Mouse (Mus musculus) liver, embryonic 16.5 days (tissue): Measurements from ENCODE around the gene Tbc1d21. TPM values are rescaled to one million over a fixed set of nuclear protein-coding genes. Genes with fewer than 3 reads are reported as not detected.
A peak's percentile ranks its signal among the peaks of the same experiment; 100 is the strongest.

ENCODE experiments used
- ATAC-seq: fragments of 200-750 bp; cut with Nextera tagmentation; 2 replicates; pipeline ENCODE4 v1.8.0; 2017; ENCODE audit warnings: low read depth, mild to moderate bottlenecking, moderate number of reproducible peaks, moderate library complexity
- H3K27ac ChIP-seq: fragments of 300-500 bp; sonication (generic); 2 replicates; pipeline ENCODE4 v1.5.1; 2014; ENCODE audit warnings: mild to moderate bottlenecking, low read length
- H3K27me3 ChIP-seq: fragments of 300-500 bp; sonication (generic); 2 replicates; pipeline ENCODE4 v1.6.1; 2014; ENCODE audit warnings: low read depth, low read length, mixed read lengths; ENCODE audit not compliant: control insufficient read depth, insufficient read depth
- H3K36me3 ChIP-seq: fragments of 300-500 bp; sonication (generic); 2 replicates; pipeline ENCODE4 v1.6.1; 2014; ENCODE audit warnings: mild to moderate bottlenecking; ENCODE audit not compliant: control insufficient read depth, insufficient read depth
- H3K4me1 ChIP-seq: fragments of 300-500 bp; sonication (generic); 2 replicates; pipeline ENCODE4 v1.6.1; 2014; ENCODE audit warnings: low read depth, low read length, mixed read lengths; ENCODE audit not compliant: control insufficient read depth
- H3K4me2 ChIP-seq: fragments of 300-500 bp; sonication (generic); 2 replicates; pipeline ENCODE4 v1.6.1; 2014; ENCODE audit warnings: low read depth, low read length, mixed read lengths
- H3K4me3 ChIP-seq: fragments of 300-500 bp; sonication (generic); 2 replicates; pipeline ENCODE4 v1.5.1; 2014; ENCODE audit warnings: low read depth, mild to moderate bottlenecking, low read length
- H3K9ac ChIP-seq: fragments of 300-500 bp; sonication (generic); 2 replicates; pipeline ENCODE4 v1.6.1; 2014; ENCODE audit warnings: low read depth, low read length
- H3K9me3 ChIP-seq: fragments of 300-500 bp; sonication (generic); replicated peaks from 2 replicates; pipeline ENCODE4 v1.6.1; 2016; ENCODE audit warnings: low read length; ENCODE audit not compliant: control insufficient read depth
- WGBS: fragments of 180-500 bp; shearing (Covaris S2); extraction: QIAGEN DNeasy Blood & Tissue Kit; methylation state at CpG from one replicate; pipeline ENCODE4 v1.1.7; 2014; ENCODE audit not compliant: insufficient replicate concordance; 5-methylcytosine and 5-hydroxymethylcytosine counted together
- polyA plus RNA-seq: library from polyadenylated mRNA; unstranded; fragments of >200 nt; fragmentation: Nextera tagmentation; extraction: Ambion mirVana; gene quantifications from 2 replicates; pipeline ENCODE4 v1.2.1, GENCODE M21; 2015

Tbc1d21 gene
- polyA plus RNA-seq, 1 experiment from 2014 or later = not detected

DNA sequence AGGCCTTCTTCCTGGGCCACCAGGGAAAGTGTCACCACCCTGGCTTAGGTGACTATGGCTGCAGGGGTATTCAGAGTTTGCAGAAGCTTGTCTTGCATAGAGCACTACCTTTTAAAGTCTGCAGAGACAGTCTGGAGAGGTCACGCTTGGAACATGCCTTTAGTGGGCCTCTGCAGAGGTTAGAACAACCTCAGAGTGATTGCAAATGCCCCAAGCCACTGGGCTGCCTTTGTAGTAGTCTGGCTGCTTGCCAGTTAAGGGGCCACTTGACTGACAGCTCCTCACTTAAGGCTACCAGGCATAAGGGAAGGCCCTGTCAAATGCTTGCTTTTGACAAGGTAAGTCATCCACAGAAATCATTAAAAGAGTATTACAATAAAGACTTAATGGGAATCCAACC lies 42.9 kb downstream of the Tbc1d21 start:
- no peak overlapping the region for H3K27ac ChIP-seq
- 50% methylated on average over 1 of the region's 1 CpGs for WGBS
- H3K27me3 ChIP-seq = no peaks in the 10 kb centered on the region
- no peak overlapping the region for H3K4me2 ChIP-seq
- no peak overlapping the region for H3K9ac ChIP-seq
- no peaks in the 10 kb centered on the region for H3K4me1 ChIP-seq
- H3K36me3 ChIP-seq = no peaks in the 10 kb centered on the region
- no peaks in the 10 kb centered on the region for H3K9me3 ChIP-seq
- no peak for ATAC-seq
- H3K4me3 ChIP-seq = no peak overlapping the region

DNA sequence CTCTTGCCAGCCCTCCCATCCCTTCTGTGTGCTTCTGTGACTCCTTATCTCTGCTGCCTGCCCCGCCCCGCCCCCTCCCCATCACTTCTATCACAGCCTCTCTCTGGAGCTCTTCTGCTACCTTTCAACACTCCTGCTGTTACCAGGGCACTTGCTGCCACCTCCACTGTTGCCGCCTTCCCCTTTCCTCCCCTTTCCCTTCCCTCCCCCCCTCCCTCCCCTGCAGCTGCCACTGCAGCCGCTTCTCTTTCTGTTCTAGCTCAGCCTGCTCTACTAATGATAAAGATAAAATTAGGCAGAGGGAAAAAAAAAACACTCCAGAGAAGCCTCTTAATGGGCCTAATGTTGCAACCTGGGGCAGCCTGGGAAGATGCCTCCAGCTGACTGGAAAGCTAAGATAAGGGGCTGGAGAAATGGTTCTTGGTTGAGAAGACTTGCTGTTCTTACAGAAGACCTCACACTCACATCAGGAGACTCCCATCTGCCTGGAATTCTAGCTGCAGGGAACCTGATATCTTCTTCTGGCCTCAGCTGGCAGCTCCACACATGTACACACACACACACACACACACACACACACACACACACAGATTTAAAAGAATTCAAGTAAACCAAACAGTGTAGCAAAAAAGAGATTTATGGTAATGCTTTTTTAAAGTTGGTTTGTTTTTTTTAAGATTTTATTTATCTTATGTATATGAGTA lies 43.6 kb downstream of the Tbc1d21 start:
- no peak for ATAC-seq
- Histone ChIP-seq H3K27ac (no peak overlapping the region), H3K4me1 (no peaks in the 10 kb centered on the region), H3K9me3 (no peaks in the 10 kb centered on the region), H3K4me3 (no peak overlapping the region), H3K36me3 (no peaks in the 10 kb centered on the region), H3K9ac (no peak overlapping the region), H3K4me2 (no peak overlapping the region), H3K27me3 (no peaks in the 10 kb centered on the region)
- WGBS = 13% methylated on average over 4 of the region's 4 CpGs

DNA sequence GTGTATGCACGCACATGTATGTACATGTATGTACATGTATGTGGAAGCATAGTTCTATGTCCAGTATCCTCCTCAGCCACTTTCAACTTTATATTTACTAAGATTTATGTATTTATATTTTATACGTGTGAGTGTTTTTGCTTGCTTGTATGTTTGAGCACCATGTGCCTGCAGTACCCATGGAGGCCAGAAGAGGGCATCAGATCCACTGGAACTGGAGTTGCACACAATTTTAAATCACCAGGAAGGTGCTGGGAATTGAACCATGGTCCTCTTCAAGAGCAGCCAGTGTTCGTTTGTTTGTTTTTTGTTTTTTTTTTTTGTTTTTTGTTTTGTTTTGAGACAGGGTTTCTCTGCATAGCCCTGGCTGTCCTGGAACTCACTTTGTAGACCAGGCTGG lies 48.6 kb downstream of the Tbc1d21 start:
- no peaks in the 10 kb centered on the region for H3K9me3 ChIP-seq
- no peak overlapping the region for H3K27ac ChIP-seq
- H3K4me2 ChIP-seq = no peak overlapping the region
- no peak for ATAC-seq
- WGBS = 78% methylated on average over 3 of the region's 3 CpGs
- H3K36me3 ChIP-seq = no peaks in the 10 kb centered on the region
- no peaks in the 10 kb centered on the region for H3K27me3 ChIP-seq
- H3K4me1 ChIP-seq = no peaks in the 10 kb centered on the region
- H3K4me3 ChIP-seq = no peak overlapping the region
- H3K9ac ChIP-seq = no peak overlapping the region

DNA sequence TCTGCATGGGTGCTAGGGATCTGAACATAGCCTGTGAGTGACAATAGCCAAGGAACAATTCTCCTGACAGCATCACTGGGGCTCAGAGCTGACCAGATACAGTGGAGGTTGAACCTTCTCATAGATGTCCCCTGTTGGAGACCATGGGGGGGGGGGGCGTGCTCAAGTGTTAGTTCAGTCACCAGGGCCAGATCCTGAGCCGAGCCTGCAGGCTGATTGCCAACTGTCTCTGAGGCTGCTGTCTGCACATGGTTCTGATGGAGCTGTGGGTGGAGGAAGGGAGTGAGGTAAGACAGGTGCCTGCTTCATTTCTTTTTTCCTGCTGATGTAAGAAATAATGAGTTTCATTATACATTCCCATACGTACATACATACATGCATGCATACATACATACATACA lies 51.9 kb downstream of the Tbc1d21 start:
- ATAC-seq = no peak
- WGBS = 55% methylated on average over 3 of the region's 3 CpGs

DNA sequence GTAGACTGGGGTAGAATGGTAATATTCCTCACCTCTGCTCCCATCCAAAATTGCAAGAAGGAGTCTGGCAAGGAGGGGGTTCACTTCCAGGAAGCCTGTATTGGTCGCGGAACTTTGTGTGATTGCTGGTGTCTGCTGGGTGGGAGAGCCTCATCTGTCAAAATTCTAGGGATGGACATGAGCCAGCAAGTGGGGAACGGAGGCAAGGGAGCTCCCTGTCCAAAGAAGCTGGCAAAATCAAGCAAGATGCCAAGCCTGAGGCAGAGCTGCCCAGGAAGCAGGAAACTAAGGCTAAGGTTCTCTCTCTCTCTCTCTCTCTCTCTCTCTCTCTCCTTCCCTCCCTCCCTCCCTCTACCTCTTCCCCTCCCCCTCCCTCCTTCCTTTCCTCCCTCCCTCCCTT lies 52.9 kb downstream of the Tbc1d21 start:
- WGBS = 45% methylated on average over 3 of the region's 3 CpGs
- no peak overlapping the region for H3K9ac ChIP-seq
- peaks cover 13% of the 10 kb centered on the region for H3K27me3 ChIP-seq
- H3K36me3 ChIP-seq = no peaks in the 10 kb centered on the region
- H3K9me3 ChIP-seq = no peaks in the 10 kb centered on the region
- H3K4me1 ChIP-seq = no peaks in the 10 kb centered on the region
- H3K4me2 ChIP-seq = no peak overlapping the region
- H3K4me3 ChIP-seq = no peak overlapping the region
- no peak overlapping the region for H3K27ac ChIP-seq
- no peak for ATAC-seq

More for the DNA sequence above, 51.9 kb downstream of the Tbc1d21 start:
- Histone ChIP-seq H3K4me2 (no peak overlapping the region), H3K4me3 (no peak overlapping the region), H3K9me3 (no peaks in the 10 kb centered on the region), H3K36me3 (no peaks in the 10 kb centered on the region), H3K27me3 (peaks cover 4% of the 10 kb centered on the region), H3K27ac (no peak overlapping the region), H3K4me1 (no peaks in the 10 kb centered on the region), H3K9ac (no peak overlapping the region)

GRCm38 (mm10) chr9:58316784-58317183 lies 53.5 kb downstream of the Tbc1d21 start:
- Histone ChIP-seq H3K4me2 (no peak overlapping the region), H3K4me3 (no peak overlapping the region), H3K9me3 (no peaks in the 10 kb centered on the region), H3K9ac (no peak overlapping the region), H3K27me3 (peaks cover 19% of the 10 kb centered on the region), H3K4me1 (no peaks in the 10 kb centered on the region), H3K27ac (no peak overlapping the region), H3K36me3 (no peaks in the 10 kb centered on the region)
- 49% methylated on average over 7 of the region's 7 CpGs for WGBS
- no peak for ATAC-seq

DNA sequence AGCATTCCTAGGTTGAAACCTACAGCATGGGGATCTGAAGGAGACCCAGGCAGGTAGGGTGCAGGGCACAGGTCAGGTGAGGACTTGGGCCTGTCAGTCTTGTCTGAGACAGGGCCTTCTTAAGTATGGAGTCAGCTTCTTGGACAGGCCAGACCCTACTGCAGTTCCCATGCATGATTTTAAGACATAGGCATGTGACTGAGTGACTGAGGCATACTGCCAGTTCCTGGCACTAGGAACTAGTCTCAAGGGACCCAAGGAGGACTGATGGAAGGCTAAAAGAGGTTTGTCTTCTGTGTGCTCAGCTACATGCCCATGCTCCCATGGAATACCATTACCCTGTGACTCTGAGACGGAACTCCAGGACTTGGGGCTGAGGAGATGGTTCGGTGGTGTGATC lies 54.4 kb downstream of the Tbc1d21 start:
- no peaks in the 10 kb centered on the region for H3K4me1 ChIP-seq
- ATAC-seq = no peak
- no peaks in the 10 kb centered on the region for H3K36me3 ChIP-seq
- peaks cover 28% of the 10 kb centered on the region for H3K27me3 ChIP-seq
- H3K4me3 ChIP-seq = no peak overlapping the region
- no peak overlapping the region for H3K4me2 ChIP-seq
- 58% methylated on average over 2 of the region's 2 CpGs for WGBS
- H3K9ac ChIP-seq = no peak overlapping the region
- H3K9me3 ChIP-seq = no peaks in the 10 kb centered on the region
- no peak overlapping the region for H3K27ac ChIP-seq

DNA sequence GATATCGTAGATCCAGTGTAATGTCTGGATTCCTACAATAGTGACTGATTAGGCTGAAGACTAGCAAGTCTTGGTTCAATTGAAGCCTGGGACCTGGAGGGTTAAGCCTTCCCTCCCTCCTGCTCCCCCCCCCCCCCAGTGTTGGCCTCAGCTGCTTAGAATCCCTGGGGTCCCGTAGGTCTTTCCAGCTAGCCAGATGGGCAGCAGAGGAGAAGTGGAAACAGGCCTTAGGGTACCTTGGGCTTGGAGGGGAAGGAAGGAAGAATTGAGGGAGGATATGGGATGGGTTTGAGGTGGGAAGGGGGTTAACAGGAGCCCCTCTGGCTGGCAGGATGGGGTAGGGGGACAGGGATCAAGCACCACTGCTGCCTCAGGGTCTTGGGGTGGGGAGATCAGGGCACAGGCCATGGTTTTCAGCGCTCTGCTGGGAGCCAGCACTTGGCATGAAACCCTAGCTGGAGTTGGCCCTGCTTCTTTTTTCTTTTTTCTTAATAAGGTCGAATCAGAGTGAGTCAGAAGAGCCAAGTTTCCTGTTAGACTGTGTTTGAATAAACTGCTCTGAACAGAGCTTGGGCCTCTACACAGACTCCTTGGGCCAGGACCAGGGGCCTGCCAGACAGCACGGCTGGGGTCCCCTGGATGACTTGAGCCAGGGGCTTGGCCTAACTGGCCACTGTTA lies 55.4 kb downstream of the Tbc1d21 start:
- H3K27me3 ChIP-seq = peaks cover 28% of the 10 kb centered on the region
- no peaks in the 10 kb centered on the region for H3K4me1 ChIP-seq
- no peaks in the 10 kb centered on the region for H3K9me3 ChIP-seq
- 53% methylated on average over 5 of the region's 5 CpGs for WGBS
- no peaks in the 10 kb centered on the region for H3K36me3 ChIP-seq
- no peak overlapping the region for H3K4me3 ChIP-seq
- H3K4me2 ChIP-seq = no peak overlapping the region
- H3K9ac ChIP-seq = no peak overlapping the region
- H3K27ac ChIP-seq = no peak overlapping the region
- no peak for ATAC-seq

GRCm38 (mm10) chr9:58312944-58313359 lies 57.3 kb downstream of the Tbc1d21 start, which contains the start of gene Loxl1:
TSS of gene Loxl1 (minus strand) at chr9:58313186.
- WGBS = 6% methylated on average over 21 of the region's 21 CpGs
- Histone ChIP-seq H3K4me2 (peak within 1 kb of the TSS; percentile 24), H3K27ac (no peak within 1 kb of the TSS), H3K4me3 (peak within 1 kb of the TSS; percentile 36), H3K9me3 (no peaks in the 10 kb centered on the region), H3K27me3 (peaks cover 28% of the 10 kb centered on the region), H3K9ac (no peak within 1 kb of the TSS), H3K36me3 (no peaks in the 10 kb centered on the region), H3K4me1 (no peaks in the 10 kb centered on the region)
- no peak for ATAC-seq
